Mouse (Mus musculus) forebrain, embryonic 11.5 days (tissue): ENCODE results near the gene Coro6. TPM values are rescaled to one million over a fixed set of nuclear protein-coding genes. Genes with fewer than 3 reads are reported as not detected.

Source experiments
- ATAC-seq: fragments of 200-750 bp; cut with Nextera tagmentation; replicated peaks from 2 replicates; pipeline ENCODE4 v1.8.0; 2017; ENCODE audit warnings: moderate TSS enrichment; ENCODE audit not compliant: low FRiP score
- DNase-seq: peaks from one replicate; pipeline ENCODE4 v3.0.0-alpha.2; 2017; ENCODE audit warnings: low spot score
- H3K27ac ChIP-seq: fragments of 300-500 bp; sonication (generic); 2 replicates; pipeline ENCODE4 v1.5.1; 2014; ENCODE audit warnings: low read depth, low read length
- H3K27me3 ChIP-seq: fragments of 300-500 bp; sonication (generic); 2 replicates; pipeline ENCODE4 v1.6.1; 2014; ENCODE audit warnings: mild to moderate bottlenecking, low read length, mixed read lengths; ENCODE audit not compliant: control insufficient read depth, insufficient read depth
- H3K36me3 ChIP-seq: fragments of 300-500 bp; sonication (generic); 2 replicates; pipeline ENCODE4 v1.6.1; 2014; ENCODE audit warnings: mild to moderate bottlenecking, low read length, moderate library complexity, mixed read lengths; ENCODE audit not compliant: control insufficient read depth, insufficient read depth
- H3K4me1 ChIP-seq: fragments of 300-500 bp; sonication (generic); replicated peaks from 2 replicates; pipeline ENCODE4 v1.6.1; 2014; ENCODE audit warnings: low read length, mixed read lengths; ENCODE audit not compliant: control insufficient read depth, insufficient read depth
- H3K4me2 ChIP-seq: fragments of 300-500 bp; sonication (generic); 2 replicates; pipeline ENCODE4 v1.6.1; 2014; ENCODE audit warnings: low read depth, mild to moderate bottlenecking, low read length, moderate library complexity, mixed read lengths; ENCODE audit not compliant: severe bottlenecking
- H3K4me3 ChIP-seq: fragments of 300-500 bp; sonication (generic); 2 replicates; pipeline ENCODE4 v1.5.1; 2014; ENCODE audit warnings: low read depth, low read length
- H3K9ac ChIP-seq: fragments of 300-500 bp; sonication (generic); 2 replicates; pipeline ENCODE4 v1.6.1; 2014; ENCODE audit warnings: low read length
- H3K9me3 ChIP-seq: fragments of 300-500 bp; sonication (generic); 2 replicates; pipeline ENCODE4 v1.6.1; 2016; ENCODE audit warnings: low read length, mixed read lengths; ENCODE audit not compliant: control insufficient read depth
- WGBS: fragments of 180-500 bp; shearing (Covaris S2); extraction: QIAGEN DNeasy Blood & Tissue Kit; methylation state at CpG from one replicate; pipeline ENCODE4 v1.1.7; 2014; 5-methylcytosine and 5-hydroxymethylcytosine counted together
- polyA plus RNA-seq: library from polyadenylated mRNA; unstranded; fragments of >200 nt; fragmentation: Nextera tagmentation; extraction: Ambion mirVana; gene quantifications from 2 replicates; pipeline ENCODE4 v1.2.1, GENCODE M21; 2014

Coro6 gene
- polyA plus RNA-seq, 1 experiment from 2014 or later: 0.08 TPM

GRCm38 (mm10) chr11:77468397-77468796 is 6.2 kb downstream of the Coro6 start:
- peaks cover 24% of the 10 kb centered on the region for H3K27me3 ChIP-seq
- no peak overlapping the region for H3K4me3 ChIP-seq
- WGBS: 86% methylated on average over 9 of the region's 9 CpGs
- no peak for DNase-seq
- H3K27ac ChIP-seq: no peak overlapping the region
- H3K9me3 ChIP-seq: no peaks in the 10 kb centered on the region
- no peak overlapping the region for H3K4me2 ChIP-seq
- ATAC-seq: no peak
- H3K9ac ChIP-seq: no peak overlapping the region
- peaks cover 5% of the 10 kb centered on the region; the same call in 1 of the 2 replicates for H3K36me3 ChIP-seq
- H3K4me1 ChIP-seq: no peaks in the 10 kb centered on the region

- ATAC-seq: no peak
- no peaks in the 10 kb centered on the region for H3K4me1 ChIP-seq
- H3K27ac ChIP-seq: no peak overlapping the region
- 74% methylated on average over 29 of the region's 29 CpGs for WGBS
- H3K36me3 ChIP-seq: peaks cover 5% of the 10 kb centered on the region; the same call in 1 of the 2 replicates
- peaks cover 13% of the 10 kb centered on the region for H3K27me3 ChIP-seq
- no peaks in the 10 kb centered on the region for H3K9me3 ChIP-seq
- DNase-seq: peak; percentile 60
- no peak overlapping the region for H3K4me3 ChIP-seq
- H3K9ac ChIP-seq: no peak overlapping the region
- H3K4me2 ChIP-seq: no peak overlapping the region
Observed at GRCm38 (mm10) chr11:77471407-77471806, 9.2 kb downstream of the Coro6 start.

GRCm38 (mm10) chr11:77472775-77473174 is 10.6 kb downstream of the Coro6 start:
- Histone ChIP-seq H3K27me3 (peaks cover 3% of the 10 kb centered on the region), H3K9ac (no peak overlapping the region), H3K36me3 (peaks cover 5% of the 10 kb centered on the region; the same call in 1 of the 2 replicates), H3K4me3 (no peak overlapping the region), H3K9me3 (no peaks in the 10 kb centered on the region), H3K4me2 (no peak overlapping the region), H3K27ac (no peak overlapping the region), H3K4me1 (no peaks in the 10 kb centered on the region)
- ATAC-seq (no peak), DNase-seq (no peak)
- 95% methylated on average over 16 of the region's 16 CpGs for WGBS

- no peaks in the 10 kb centered on the region for H3K4me1 ChIP-seq
- H3K4me2 ChIP-seq: no peak overlapping the region
- H3K4me3 ChIP-seq: no peak overlapping the region
- H3K9me3 ChIP-seq: no peaks in the 10 kb centered on the region
- H3K36me3 ChIP-seq: no peaks in the 10 kb centered on the region; the same call in 1 of the 2 replicates
- no peaks in the 10 kb centered on the region for H3K27me3 ChIP-seq
- no peak overlapping the region for H3K9ac ChIP-seq
- H3K27ac ChIP-seq: no peak overlapping the region
- WGBS: 97% methylated on average over 14 of the region's 14 CpGs
- ATAC-seq (no peak), DNase-seq (no peak)
Observed at GRCm38 (mm10) chr11:77476216-77476615, 14.0 kb downstream of the Coro6 start.

GRCm38 (mm10) chr11:77476895-77477294 is 14.7 kb downstream of the Coro6 start:
- H3K9me3 ChIP-seq: no peaks in the 10 kb centered on the region
- H3K27me3 ChIP-seq: no peaks in the 10 kb centered on the region
- no peaks in the 10 kb centered on the region; the same call in 1 of the 2 replicates for H3K36me3 ChIP-seq
- DNase-seq (no peak), ATAC-seq (no peak)
- no peak overlapping the region for H3K4me2 ChIP-seq
- H3K4me1 ChIP-seq: no peaks in the 10 kb centered on the region
- 93% methylated on average over 6 of the region's 6 CpGs for whole genome bisulfite sequencing
- no peak overlapping the region for H3K27ac ChIP-seq
- H3K4me3 ChIP-seq: no peak overlapping the region
- H3K9ac ChIP-seq: no peak overlapping the region

- Histone ChIP-seq H3K36me3 (no peaks in the 10 kb centered on the region), H3K4me1 (peaks cover 25% of the 10 kb centered on the region), H3K4me3 (no peak overlapping the region), H3K27me3 (no peaks in the 10 kb centered on the region), H3K9ac (no peak overlapping the region), H3K4me2 (no peak overlapping the region), H3K9me3 (no peaks in the 10 kb centered on the region), H3K27ac (no peak overlapping the region)
- ATAC-seq (no peak), DNase-seq (no peak)
- WGBS: 84% methylated on average over 3 of the region's 3 CpGs
Observed at GRCm38 (mm10) chr11:77483043-77483442, 20.8 kb downstream of the Coro6 start.

- no peak overlapping the region for H3K4me2 ChIP-seq
- no peaks in the 10 kb centered on the region for H3K36me3 ChIP-seq
- no peaks in the 10 kb centered on the region for H3K27me3 ChIP-seq
- H3K9me3 ChIP-seq: no peaks in the 10 kb centered on the region
- WGBS: 84% methylated on average over 11 of the region's 11 CpGs
- H3K27ac ChIP-seq: no peak overlapping the region
- no peak overlapping the region for H3K4me3 ChIP-seq
- H3K4me1 ChIP-seq: peaks cover 30% of the 10 kb centered on the region
- H3K9ac ChIP-seq: no peak overlapping the region
- DNase-seq (no peak), ATAC-seq (no peak)
Observed at GRCm38 (mm10) chr11:77483510-77484255, 21.5 kb downstream of the Coro6 start.

GRCm38 (mm10) chr11:77485229-77485628 is 23.0 kb downstream of the Coro6 start:
- no peak overlapping the region for H3K27ac ChIP-seq
- no peaks in the 10 kb centered on the region for H3K27me3 ChIP-seq
- H3K9ac ChIP-seq: peak overlapping the region; percentile 14; the same call in 1 of the 2 replicates
- 47% methylated on average over 6 of the region's 6 CpGs for WGBS
- no peaks in the 10 kb centered on the region for H3K9me3 ChIP-seq
- peaks cover 31% of the 10 kb centered on the region for H3K4me1 ChIP-seq
- no peak for ATAC-seq
- DNase-seq: peak; percentile 49
- no peak overlapping the region for H3K4me3 ChIP-seq
- H3K36me3 ChIP-seq: no peaks in the 10 kb centered on the region
- H3K4me2 ChIP-seq: peak overlapping the region; percentile 6; the same call in 1 of the 2 replicates

GRCm38 (mm10) chr11:77486798-77487197 is 24.6 kb downstream of the Coro6 start:
- DNase-seq (no peak), ATAC-seq (no peak)
- Histone ChIP-seq H3K4me2 (peak overlapping the region; percentile 24; the same call in 1 of the 2 replicates), H3K9me3 (no peaks in the 10 kb centered on the region), H3K36me3 (no peaks in the 10 kb centered on the region), H3K4me1 (peaks cover 44% of the 10 kb centered on the region), H3K27me3 (no peaks in the 10 kb centered on the region), H3K4me3 (no peak overlapping the region), H3K27ac (no peak overlapping the region), H3K9ac (peak overlapping the region; percentile 16; the same call in 1 of the 2 replicates)
- 77% methylated on average over 5 of the region's 5 CpGs for WGBS
